Mouse (Mus musculus) forebrain, embryonic 11.5 days (tissue): ENCODE data around the gene Map3k5. TPM values are rescaled to one million over a fixed set of nuclear protein-coding genes. Genes with fewer than 3 reads are reported as not detected.

Source experiments
- ATAC-seq: fragments of 200-750 bp; cut with Nextera tagmentation; replicated peaks from 2 replicates; pipeline ENCODE4 v1.8.0; 2017; ENCODE audit warnings: moderate TSS enrichment; ENCODE audit not compliant: low FRiP score
- DNase-seq: peaks from one replicate; pipeline ENCODE4 v3.0.0-alpha.2; 2017; ENCODE audit warnings: low spot score
- H3K27ac ChIP-seq: fragments of 300-500 bp; sonication (generic); 2 replicates; pipeline ENCODE4 v1.5.1; 2014; ENCODE audit warnings: low read depth, low read length
- H3K27me3 ChIP-seq: fragments of 300-500 bp; sonication (generic); 2 replicates; pipeline ENCODE4 v1.6.1; 2014; ENCODE audit warnings: mild to moderate bottlenecking, low read length, mixed read lengths; ENCODE audit not compliant: control insufficient read depth, insufficient read depth
- H3K36me3 ChIP-seq: fragments of 300-500 bp; sonication (generic); 2 replicates; pipeline ENCODE4 v1.6.1; 2014; ENCODE audit warnings: mild to moderate bottlenecking, low read length, moderate library complexity, mixed read lengths; ENCODE audit not compliant: control insufficient read depth, insufficient read depth
- H3K4me1 ChIP-seq: fragments of 300-500 bp; sonication (generic); replicated peaks from 2 replicates; pipeline ENCODE4 v1.6.1; 2014; ENCODE audit warnings: low read length, mixed read lengths; ENCODE audit not compliant: control insufficient read depth, insufficient read depth
- H3K4me2 ChIP-seq: fragments of 300-500 bp; sonication (generic); 2 replicates; pipeline ENCODE4 v1.6.1; 2014; ENCODE audit warnings: low read depth, mild to moderate bottlenecking, low read length, moderate library complexity, mixed read lengths; ENCODE audit not compliant: severe bottlenecking
- H3K4me3 ChIP-seq: fragments of 300-500 bp; sonication (generic); 2 replicates; pipeline ENCODE4 v1.5.1; 2014; ENCODE audit warnings: low read depth, low read length
- H3K9ac ChIP-seq: fragments of 300-500 bp; sonication (generic); 2 replicates; pipeline ENCODE4 v1.6.1; 2014; ENCODE audit warnings: low read length
- H3K9me3 ChIP-seq: fragments of 300-500 bp; sonication (generic); 2 replicates; pipeline ENCODE4 v1.6.1; 2016; ENCODE audit warnings: low read length, mixed read lengths; ENCODE audit not compliant: control insufficient read depth
- WGBS: fragments of 180-500 bp; shearing (Covaris S2); extraction: QIAGEN DNeasy Blood & Tissue Kit; methylation state at CpG from one replicate; pipeline ENCODE4 v1.1.7; 2014; 5-methylcytosine and 5-hydroxymethylcytosine counted together
- polyA plus RNA-seq: library from polyadenylated mRNA; unstranded; fragments of >200 nt; fragmentation: Nextera tagmentation; extraction: Ambion mirVana; gene quantifications from 2 replicates; pipeline ENCODE4 v1.2.1, GENCODE M21; 2014

Map3k5 gene
- polyA plus RNA-seq, 1 experiment from 2014 or later: 0.49 TPM

DNA sequence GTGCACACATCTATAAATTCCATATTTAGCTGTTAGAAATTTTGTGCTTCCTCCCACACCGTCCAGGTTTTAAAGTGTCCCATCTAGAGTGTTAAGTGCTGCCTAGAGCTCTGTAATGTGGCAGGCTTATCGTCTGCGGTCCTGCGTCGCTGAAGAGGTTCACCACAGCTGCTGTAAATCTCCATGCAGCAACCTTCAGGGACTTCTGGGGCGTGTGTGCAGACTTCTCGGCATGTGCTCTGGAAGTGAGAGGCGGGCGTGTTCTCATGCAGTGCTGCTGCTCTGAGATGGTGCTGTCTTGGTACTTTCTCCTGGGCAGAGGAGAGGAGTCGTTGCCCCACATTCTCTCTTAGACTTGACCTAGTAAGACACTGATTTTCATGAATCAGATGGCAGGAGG is 246.9 kb downstream of the Map3k5 start:
- H3K36me3 ChIP-seq: no peaks in the 10 kb centered on the region
- ATAC-seq: no peak
- H3K9me3 ChIP-seq: no peaks in the 10 kb centered on the region
- DNase-seq: no peak
- H3K4me3 ChIP-seq: no peak overlapping the region
- H3K9ac ChIP-seq: no peak overlapping the region
- H3K27ac ChIP-seq: no peak overlapping the region
- WGBS: 68% methylated on average over 10 of the region's 10 CpGs
- H3K4me2 ChIP-seq: no peak overlapping the region
- no peaks in the 10 kb centered on the region for H3K27me3 ChIP-seq
- H3K4me1 ChIP-seq: no peaks in the 10 kb centered on the region

- DNase-seq: no peak
- Histone ChIP-seq H3K27ac (no peak overlapping the region), H3K9ac (no peak overlapping the region), H3K4me3 (no peak overlapping the region), H3K4me1 (no peaks in the 10 kb centered on the region), H3K27me3 (no peaks in the 10 kb centered on the region), H3K36me3 (no peaks in the 10 kb centered on the region), H3K4me2 (no peak overlapping the region), H3K9me3 (no peaks in the 10 kb centered on the region)
- 59% methylated on average over 11 of the region's 11 CpGs for WGBS
- ATAC-seq: no peak
Measured at GRCm38 (mm10) chr10:20181680-20182399, 247.6 kb downstream of the Map3k5 start.

GRCm38 (mm10) chr10:20184326-20184725 is 250.1 kb downstream of the Map3k5 start:
- no peak overlapping the region for H3K4me3 ChIP-seq
- no peaks in the 10 kb centered on the region for H3K36me3 ChIP-seq
- WGBS: 86% methylated on average over 4 of the region's 4 CpGs
- DNase-seq (peak; percentile 15), ATAC-seq (no peak)
- H3K27me3 ChIP-seq: no peaks in the 10 kb centered on the region
- H3K27ac ChIP-seq: no peak overlapping the region
- H3K9me3 ChIP-seq: no peaks in the 10 kb centered on the region
- H3K4me2 ChIP-seq: no peak overlapping the region
- no peaks in the 10 kb centered on the region for H3K4me1 ChIP-seq
- H3K9ac ChIP-seq: no peak overlapping the region

GRCm38 (mm10) chr10:20185264-20185663 is 251.0 kb downstream of the Map3k5 start:
- ATAC-seq: no peak
- DNase-seq: peak; percentile 41
- Histone ChIP-seq H3K27ac (no peak overlapping the region), H3K9me3 (no peaks in the 10 kb centered on the region), H3K36me3 (no peaks in the 10 kb centered on the region), H3K4me1 (no peaks in the 10 kb centered on the region), H3K27me3 (no peaks in the 10 kb centered on the region), H3K4me2 (no peak overlapping the region), H3K4me3 (no peak overlapping the region), H3K9ac (no peak overlapping the region)
- 87% methylated on average over 4 of the region's 4 CpGs for WGBS

DNA sequence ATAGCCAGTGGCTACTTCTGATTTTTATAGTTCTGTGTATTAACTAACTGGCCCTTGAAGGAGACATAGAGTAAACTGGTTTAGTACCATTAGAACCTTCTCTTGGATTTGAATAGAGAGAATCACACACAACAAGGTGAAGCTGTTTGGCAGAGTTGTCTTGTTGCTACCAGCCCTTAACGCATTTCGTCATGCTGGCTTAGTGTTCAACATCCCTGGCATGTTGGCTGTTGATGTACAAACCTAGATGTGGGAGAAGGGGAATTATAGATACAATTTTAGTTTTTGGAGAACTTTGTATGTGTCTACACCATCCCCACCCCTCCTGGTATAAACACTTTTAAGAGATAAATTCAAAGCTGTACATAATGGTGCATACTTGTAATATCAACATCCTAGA is 251.5 kb downstream of the Map3k5 start:
- Histone ChIP-seq H3K4me3 (no peak overlapping the region), H3K9me3 (no peaks in the 10 kb centered on the region), H3K9ac (no peak overlapping the region), H3K36me3 (no peaks in the 10 kb centered on the region), H3K4me1 (no peaks in the 10 kb centered on the region), H3K27me3 (no peaks in the 10 kb centered on the region), H3K4me2 (no peak overlapping the region), H3K27ac (no peak overlapping the region)
- DNase-seq (no peak), ATAC-seq (no peak)
- WGBS: 88% methylated on average over 2 of the region's 2 CpGs

GRCm38 (mm10) chr10:20186800-20187273 is 252.6 kb downstream of the Map3k5 start:
- Histone ChIP-seq H3K4me2 (no peak overlapping the region), H3K4me1 (no peaks in the 10 kb centered on the region), H3K27me3 (no peaks in the 10 kb centered on the region), H3K9me3 (no peaks in the 10 kb centered on the region), H3K4me3 (no peak overlapping the region), H3K36me3 (no peaks in the 10 kb centered on the region), H3K27ac (no peak overlapping the region), H3K9ac (no peak overlapping the region)
- DNase-seq (no peak), ATAC-seq (no peak)
- WGBS: 89% methylated on average over 5 of the region's 5 CpGs

DNA sequence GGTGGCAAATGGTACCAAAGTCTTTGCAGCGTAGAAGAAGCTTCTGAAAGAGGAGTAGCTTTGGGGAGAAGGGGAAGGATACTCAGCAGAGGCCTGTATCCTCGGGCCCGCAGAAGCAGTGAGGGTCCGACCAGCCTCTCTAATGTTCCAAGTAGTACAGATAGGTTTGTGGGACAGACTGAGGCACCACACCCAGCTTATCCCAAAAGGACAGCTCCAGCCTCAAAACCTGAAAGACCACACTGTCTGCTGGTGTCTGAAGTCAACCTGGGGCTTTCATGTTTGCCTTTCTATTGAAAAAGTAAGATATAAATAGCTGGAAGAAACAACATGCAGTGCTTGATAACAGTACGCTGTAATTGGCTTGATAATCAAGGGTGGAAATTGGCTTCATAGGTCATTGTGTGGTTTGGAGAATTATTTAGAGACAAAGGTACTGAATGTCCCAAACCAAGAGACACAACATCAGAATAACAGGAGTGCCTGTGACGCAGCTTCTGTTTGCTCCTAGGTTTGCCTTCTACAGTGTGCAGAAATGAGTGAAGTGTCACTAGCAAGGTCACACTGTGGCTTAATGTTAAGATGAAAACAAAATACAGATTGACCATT is 256.0 kb downstream of the Map3k5 start:
- H3K4me2 ChIP-seq: no peak overlapping the region
- DNase-seq (no peak), ATAC-seq (no peak)
- H3K4me3 ChIP-seq: no peak overlapping the region
- WGBS: 92% methylated on average over 6 of the region's 6 CpGs
- no peaks in the 10 kb centered on the region for H3K9me3 ChIP-seq
- no peaks in the 10 kb centered on the region for H3K27me3 ChIP-seq
- no peaks in the 10 kb centered on the region for H3K36me3 ChIP-seq
- H3K4me1 ChIP-seq: no peaks in the 10 kb centered on the region
- H3K9ac ChIP-seq: no peak overlapping the region
- H3K27ac ChIP-seq: no peak overlapping the region
